Mouse (Mus musculus): ENCODE measurements around the gene Zfp970. TPM values are rescaled to one million over a fixed set of nuclear protein-coding genes. Genes with fewer than 3 reads are reported as not detected.
A peak's percentile ranks its signal among the peaks of the same experiment; 100 is the strongest.
"Not testable (repeated sequence)": the region's sequence is repeated elsewhere in the genome, so short reads cannot be mapped to it uniquely, and the experiment has no call there.

Gene Zfp970
- polyA plus RNA-seq (2012; rRNA removed), result 18.6 and 21.1 TPM in 2 replicates

GRCm38 (mm10) chr2:177464676-177465075 is at the start of gene Zfp970:
TSS of gene Zfp970 (plus strand) at chr2:177464733.
- H3K27ac ChIP-seq (ENCODE audit: insufficient read depth, low read length); H3K4me1 ChIP-seq (ENCODE audit: control insufficient read depth, insufficient read depth, low read length): not testable (repeated sequence)
- H3K4me3 ChIP-seq (ENCODE audit: insufficient read depth, low read length), result peak within 1 kb of the TSS; percentile 51

- H3K27ac ChIP-seq (ENCODE audit: insufficient read depth, low read length); H3K4me1 ChIP-seq (ENCODE audit: control insufficient read depth, insufficient read depth, low read length); H3K4me3 ChIP-seq (ENCODE audit: insufficient read depth, low read length): not testable (repeated sequence)
Observed at GRCm38 (mm10) chr2:177468222-177468621, 3.7 kb downstream of the Zfp970 start.

GRCm38 (mm10) chr2:177472261-177472660 is 7.7 kb downstream of the Zfp970 start:
- not testable (repeated sequence) for H3K4me1 ChIP-seq (ENCODE audit: control insufficient read depth, insufficient read depth, low read length); H3K27ac ChIP-seq (ENCODE audit: insufficient read depth, low read length); H3K4me3 ChIP-seq (ENCODE audit: insufficient read depth, low read length)

GRCm38 (mm10) chr2:177481971-177482370 is 17.4 kb downstream of the Zfp970 start:
- not testable (repeated sequence) for H3K27ac ChIP-seq (ENCODE audit: insufficient read depth, low read length); H3K4me1 ChIP-seq (ENCODE audit: control insufficient read depth, insufficient read depth, low read length); H3K4me3 ChIP-seq (ENCODE audit: insufficient read depth, low read length)

- H3K4me3 ChIP-seq (ENCODE audit: insufficient read depth, low read length); H3K4me1 ChIP-seq (ENCODE audit: control insufficient read depth, insufficient read depth, low read length); H3K27ac ChIP-seq (ENCODE audit: insufficient read depth, low read length): not testable (repeated sequence)
Observed at GRCm38 (mm10) chr2:177483238-177483948, 18.9 kb downstream of the Zfp970 start.

- not testable (repeated sequence) for H3K4me1 ChIP-seq (ENCODE audit: control insufficient read depth, insufficient read depth, low read length); H3K27ac ChIP-seq (ENCODE audit: insufficient read depth, low read length)
- H3K4me3 ChIP-seq (ENCODE audit: insufficient read depth, low read length), result peak within 1 kb of the TSS; percentile 88
Observed at GRCm38 (mm10) chr2:177498067-177498466, 33.5 kb downstream of the Zfp970 start, which contains the start of gene Gm14403. TSS of gene Gm14403 (plus strand) at chr2:177498215.

GRCm38 (mm10) chr2:177499182-177499581 is 34.6 kb downstream of the Zfp970 start:
- not testable (repeated sequence) for H3K4me3 ChIP-seq (ENCODE audit: insufficient read depth, low read length); H3K4me1 ChIP-seq (ENCODE audit: control insufficient read depth, insufficient read depth, low read length); H3K27ac ChIP-seq (ENCODE audit: insufficient read depth, low read length)

- H3K4me3 ChIP-seq (ENCODE audit: insufficient read depth, low read length); H3K4me1 ChIP-seq (ENCODE audit: control insufficient read depth, insufficient read depth, low read length); H3K27ac ChIP-seq (ENCODE audit: insufficient read depth, low read length): not testable (repeated sequence)
Observed at GRCm38 (mm10) chr2:177505211-177505719, 40.7 kb downstream of the Zfp970 start.

- not testable (repeated sequence) for H3K4me3 ChIP-seq (ENCODE audit: insufficient read depth, low read length)
Observed at GRCm38 (mm10) chr2:177511381-177511780, 46.8 kb downstream of the Zfp970 start.

GRCm38 (mm10) chr2:177511972-177512371 is 47.4 kb downstream of the Zfp970 start:
- not testable (repeated sequence) for H3K27ac ChIP-seq (ENCODE audit: insufficient read depth, low read length); H3K4me3 ChIP-seq (ENCODE audit: insufficient read depth, low read length); H3K4me1 ChIP-seq (ENCODE audit: control insufficient read depth, insufficient read depth, low read length)

More at GRCm38 (mm10) chr2:177511381-177511780, 46.8 kb downstream of the Zfp970 start:
- not testable (repeated sequence) for H3K27ac ChIP-seq (ENCODE audit: insufficient read depth, low read length); H3K4me1 ChIP-seq (ENCODE audit: control insufficient read depth, insufficient read depth, low read length)

- H3K27ac ChIP-seq (ENCODE audit: insufficient read depth, low read length); H3K4me1 ChIP-seq (ENCODE audit: control insufficient read depth, insufficient read depth, low read length); H3K4me3 ChIP-seq (ENCODE audit: insufficient read depth, low read length): not testable (repeated sequence)
Observed at GRCm38 (mm10) chr2:177513991-177514479, 49.5 kb downstream of the Zfp970 start.

GRCm38 (mm10) chr2:177517746-177518145 is 53.2 kb downstream of the Zfp970 start:
- not testable (repeated sequence) for H3K27ac ChIP-seq (ENCODE audit: insufficient read depth, low read length); H3K4me3 ChIP-seq (ENCODE audit: insufficient read depth, low read length); H3K4me1 ChIP-seq (ENCODE audit: control insufficient read depth, insufficient read depth, low read length)

- H3K27ac ChIP-seq (ENCODE audit: insufficient read depth, low read length); H3K4me3 ChIP-seq (ENCODE audit: insufficient read depth, low read length); H3K4me1 ChIP-seq (ENCODE audit: control insufficient read depth, insufficient read depth, low read length): not testable (repeated sequence)
Observed at GRCm38 (mm10) chr2:177518354-177518753, 53.8 kb downstream of the Zfp970 start.

- not testable (repeated sequence) for H3K4me1 ChIP-seq (ENCODE audit: control insufficient read depth, insufficient read depth, low read length); H3K4me3 ChIP-seq (ENCODE audit: insufficient read depth, low read length); H3K27ac ChIP-seq (ENCODE audit: insufficient read depth, low read length)
Observed at GRCm38 (mm10) chr2:177518960-177519359, 54.4 kb downstream of the Zfp970 start.

Data from cortical plate, adult 2 months (tissue).